Mouse (Mus musculus): ENCODE results near the gene Hexim1.

Gene Hexim1

DNA sequence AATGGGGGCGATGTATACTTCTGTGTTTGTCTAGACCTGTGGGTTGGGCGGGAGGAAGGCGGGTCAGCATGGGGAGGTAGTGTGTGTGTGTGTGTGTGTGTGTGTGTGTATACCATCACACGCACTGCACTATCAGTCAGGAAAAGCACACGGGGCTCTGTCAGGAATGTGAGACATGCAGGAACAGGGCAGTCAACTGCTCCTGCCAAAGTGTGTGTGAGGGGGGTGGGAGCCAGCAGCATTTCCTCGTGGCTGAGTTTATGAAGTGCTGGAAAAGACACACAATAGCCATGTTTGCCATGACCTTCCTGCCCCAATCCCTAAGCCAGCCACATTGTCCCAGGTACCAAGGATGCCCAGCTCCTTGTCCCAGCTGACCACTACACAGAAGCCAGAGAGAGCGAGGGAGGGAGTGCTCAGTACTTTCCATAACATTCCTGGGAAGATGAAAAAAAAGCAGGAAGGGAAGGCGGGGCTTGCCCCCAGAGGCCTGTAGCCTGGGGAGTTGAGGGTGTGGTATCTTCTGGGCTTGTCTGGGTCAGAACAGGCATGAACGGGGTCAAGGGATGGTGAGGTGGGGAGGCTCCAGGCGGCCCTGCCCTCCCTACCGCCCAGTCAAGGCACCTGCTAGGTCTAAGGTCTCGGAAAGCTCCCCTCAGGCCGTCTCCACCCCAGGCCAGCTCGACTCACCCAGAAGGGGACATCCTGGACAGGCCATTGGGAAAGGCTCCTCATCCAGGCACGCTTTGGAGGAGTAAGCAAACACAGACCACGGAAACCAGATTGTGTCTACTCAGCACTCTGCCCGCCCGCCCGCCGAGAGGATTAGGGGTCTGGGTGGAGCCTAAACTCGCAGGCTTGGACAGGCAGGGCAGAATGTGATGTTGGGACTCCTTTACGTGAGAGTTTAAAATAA lies 18.8 kb upstream of the Hexim1 start:
- no peak for DNase-seq (ENCODE audit: low spot score)

DNA sequence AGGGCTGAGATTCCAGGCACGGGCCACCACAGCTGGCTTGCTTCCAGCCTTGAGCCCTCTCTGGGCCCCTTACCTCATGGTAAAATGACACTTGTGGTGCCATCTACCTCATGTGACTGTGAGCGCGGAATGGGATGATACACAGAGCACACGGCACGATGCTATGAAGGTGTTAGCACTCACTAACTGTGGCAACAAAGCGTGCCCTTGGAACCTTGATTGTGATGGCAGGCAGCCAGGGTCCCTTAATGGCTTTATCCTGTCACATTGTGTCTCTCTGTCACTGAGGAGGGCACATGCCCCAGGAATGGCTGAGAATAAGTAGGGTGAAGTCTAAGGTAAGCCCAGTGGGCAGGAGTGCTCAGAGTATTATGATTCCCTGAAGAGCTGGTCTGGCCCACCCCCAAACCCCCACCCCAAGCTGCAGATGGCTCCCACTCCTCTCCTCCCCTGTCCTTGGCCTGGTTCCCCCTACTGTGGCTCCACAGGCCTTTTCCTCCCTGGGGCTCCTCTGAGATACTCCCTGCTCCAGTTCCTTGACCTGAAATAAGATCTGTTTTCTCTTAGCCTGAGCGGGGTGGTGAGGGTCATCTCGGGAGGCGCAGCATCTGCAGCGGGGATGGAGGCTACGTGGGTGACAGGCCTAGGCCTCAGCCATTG lies 17.4 kb upstream of the Hexim1 start:
- DNase-seq (ENCODE audit: low spot score): no peak

DNA sequence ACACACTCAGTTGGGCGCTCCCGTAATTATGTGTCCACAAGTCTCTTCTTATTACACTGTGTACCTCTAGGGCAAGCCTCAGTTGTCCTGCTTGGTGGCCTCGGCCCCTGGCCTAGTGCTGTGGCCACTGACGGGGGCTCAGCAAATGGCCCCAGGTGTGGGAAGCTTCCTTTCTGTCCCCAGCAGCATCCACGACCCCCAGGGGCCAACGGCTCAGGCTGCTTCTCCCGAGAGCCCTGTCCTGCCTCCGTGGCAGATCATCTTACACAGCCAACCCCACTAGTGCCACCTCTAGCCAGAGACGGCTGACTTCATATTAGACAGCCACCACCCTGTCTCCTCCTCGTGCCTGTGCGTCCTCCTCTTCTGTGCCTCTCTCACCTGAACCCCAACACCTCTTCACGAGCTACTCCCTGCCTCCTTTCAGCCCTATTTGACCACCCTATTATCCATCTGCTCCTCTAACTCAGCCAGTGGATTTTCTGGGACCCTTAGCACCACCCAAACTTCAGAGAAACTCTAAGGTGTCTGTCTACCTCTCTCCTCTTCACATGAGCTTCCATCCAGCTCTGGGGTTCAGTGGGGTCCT lies 16.6 kb upstream of the Hexim1 start:
- no peak for DNase-seq (ENCODE audit: low spot score)

DNA sequence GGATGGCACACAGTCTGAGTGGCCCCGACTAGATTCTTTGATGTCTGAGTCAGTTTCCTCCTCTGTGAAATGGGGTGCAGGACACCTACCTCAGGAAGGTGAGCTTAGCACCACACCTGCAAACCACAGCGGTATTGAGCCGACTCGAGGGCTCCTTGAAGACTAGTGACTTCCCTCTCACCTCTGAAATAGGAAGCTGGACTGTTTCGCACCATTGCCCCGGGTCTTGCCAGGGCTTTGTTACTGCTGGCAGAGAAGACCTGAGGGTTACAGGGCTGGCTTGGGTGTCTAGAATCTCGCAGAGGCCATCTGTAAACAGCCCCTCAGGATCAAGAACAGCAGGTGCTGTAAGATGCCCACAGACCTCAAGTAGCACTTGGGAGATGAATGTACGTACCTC lies 15.7 kb upstream of the Hexim1 start:
- no peak for DNase-seq (ENCODE audit: low spot score)

DNA sequence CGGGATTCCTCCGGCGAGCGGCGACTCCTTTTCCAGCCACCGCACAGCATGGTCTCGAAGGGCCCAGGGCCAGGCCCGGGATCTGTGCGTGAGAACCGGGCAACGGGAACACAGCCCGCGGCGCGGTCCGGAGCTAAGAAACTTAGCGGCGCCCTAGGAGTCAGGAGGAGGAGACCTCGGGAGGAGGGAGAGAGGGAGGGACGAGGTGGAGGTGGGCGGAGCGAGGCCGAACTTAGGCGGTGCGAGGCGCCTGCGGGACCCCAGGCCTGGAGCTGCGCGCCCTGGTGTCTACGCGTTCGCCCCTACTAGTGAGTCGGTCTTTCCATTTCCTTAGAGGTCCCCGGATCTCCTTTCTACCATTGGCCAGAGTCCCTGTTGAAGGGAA lies 14.6 kb upstream of the Hexim1 start, which contains the start of the genes Plcd3 and Acbd4:
Gene Plcd3 (minus strand): TSS at position 178 of the 385 bp plus-strand sequence.
Gene Acbd4 (plus strand): TSS at position 202 of the 385 bp plus-strand sequence.
- DNase-seq (ENCODE audit: low spot score): peak; percentile 64

DNA sequence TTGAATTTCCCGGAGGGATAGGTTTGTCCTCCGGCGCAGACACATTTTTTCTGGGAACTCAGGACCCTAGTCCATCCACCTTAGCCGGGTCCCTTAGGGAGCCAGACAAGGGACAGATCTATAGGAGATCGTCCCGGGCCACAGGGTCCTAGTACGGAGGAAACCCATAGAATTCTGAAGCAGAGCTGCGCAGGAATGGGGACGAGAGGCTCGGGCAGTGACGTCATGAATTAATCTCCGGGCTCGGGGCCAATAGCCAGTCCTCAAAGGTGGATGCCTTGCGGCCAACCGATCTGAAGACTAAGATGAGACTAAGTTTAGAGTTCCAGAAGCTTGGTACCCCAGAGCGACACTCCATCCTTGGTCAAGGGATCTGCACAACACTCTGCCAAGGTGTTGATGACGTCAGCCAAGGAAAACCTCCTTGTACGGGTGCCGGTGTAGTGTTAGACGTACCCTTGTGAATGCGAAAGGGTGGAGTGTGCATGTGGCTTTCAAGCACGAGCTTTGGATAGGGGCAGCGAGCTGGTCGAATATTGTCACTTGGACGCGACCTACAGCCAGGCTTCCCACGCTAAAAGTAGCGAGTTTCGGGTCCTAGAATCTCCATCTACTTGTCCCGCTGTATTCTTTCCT lies 14.0 kb upstream of the Hexim1 start:
- peak; percentile 69 for DNase-seq (ENCODE audit: low spot score)

DNA sequence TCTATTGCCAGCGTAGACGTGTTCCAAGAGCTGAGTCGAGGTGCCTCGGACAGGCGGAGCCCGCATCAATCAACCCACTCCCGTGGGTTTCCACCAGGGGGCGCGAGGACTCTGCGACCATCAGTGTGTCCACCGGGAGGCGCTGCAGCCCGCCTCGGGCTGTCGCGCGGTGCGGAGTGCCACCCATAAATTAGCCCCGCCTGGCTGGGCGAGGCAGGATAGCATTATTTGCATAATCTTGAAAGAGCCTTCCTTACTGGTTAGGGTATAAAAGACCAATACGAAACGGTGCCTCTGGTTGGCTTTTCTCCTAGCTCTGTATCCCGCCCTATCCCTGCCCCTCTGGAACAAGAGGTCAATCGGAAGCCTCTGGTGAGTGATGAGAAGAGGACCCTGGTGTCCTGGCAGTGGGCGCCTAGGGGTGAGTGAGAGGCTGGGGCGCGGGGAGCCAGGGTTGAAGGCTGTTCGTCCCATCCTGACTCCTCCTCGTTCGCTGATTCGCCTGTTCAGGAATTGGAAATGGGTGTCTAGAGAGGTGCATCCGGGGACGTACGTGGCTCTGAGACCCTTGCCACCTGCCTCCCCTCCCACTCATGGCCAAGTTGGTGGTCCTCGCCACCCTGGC lies 13.2 kb upstream of the Hexim1 start:
- peak; percentile 97 for DNase-seq (ENCODE audit: low spot score)

DNA sequence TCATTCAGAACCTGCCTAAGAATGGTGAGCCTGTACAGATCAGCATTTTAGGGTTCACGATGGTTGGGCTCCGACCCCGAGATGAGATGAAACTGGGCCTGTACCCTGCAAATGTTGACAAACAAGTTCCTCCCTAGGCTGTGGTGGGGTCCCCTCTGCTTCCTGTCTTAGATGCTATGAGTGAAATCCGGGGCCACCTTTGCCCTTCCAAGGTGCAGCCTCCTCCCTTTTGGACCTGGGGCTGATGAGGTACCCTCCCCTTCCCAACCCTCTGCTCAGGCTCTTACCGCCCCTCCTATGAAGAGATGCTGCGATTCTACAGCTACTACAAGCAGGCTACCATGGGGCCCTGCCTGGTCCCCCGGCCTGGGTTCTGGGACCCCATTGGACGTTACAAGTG lies 12.4 kb upstream of the Hexim1 start:
- no peak for DNase-seq (ENCODE audit: low spot score)

DNA sequence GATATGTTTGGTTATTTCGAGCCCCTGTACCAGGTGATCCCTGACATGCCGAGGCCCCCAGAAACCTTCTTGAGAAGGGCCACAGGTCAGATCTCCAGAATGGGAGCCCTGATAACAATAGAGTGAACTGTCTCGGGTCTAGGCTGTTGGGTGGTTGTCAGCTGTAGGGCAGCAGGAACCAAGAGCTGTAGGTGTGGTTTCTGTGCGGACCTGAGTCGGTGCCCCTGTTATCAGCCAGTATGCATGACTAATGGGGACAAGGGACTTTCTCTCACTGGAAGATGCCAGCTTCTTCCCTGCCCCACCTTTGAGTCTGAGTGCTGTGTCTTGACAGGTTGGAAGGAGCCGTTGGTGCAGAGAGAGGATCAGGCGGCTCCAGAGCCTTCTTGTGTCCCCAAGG lies 11.6 kb upstream of the Hexim1 start:
- peak; percentile 80 for DNase-seq (ENCODE audit: low spot score)

DNA sequence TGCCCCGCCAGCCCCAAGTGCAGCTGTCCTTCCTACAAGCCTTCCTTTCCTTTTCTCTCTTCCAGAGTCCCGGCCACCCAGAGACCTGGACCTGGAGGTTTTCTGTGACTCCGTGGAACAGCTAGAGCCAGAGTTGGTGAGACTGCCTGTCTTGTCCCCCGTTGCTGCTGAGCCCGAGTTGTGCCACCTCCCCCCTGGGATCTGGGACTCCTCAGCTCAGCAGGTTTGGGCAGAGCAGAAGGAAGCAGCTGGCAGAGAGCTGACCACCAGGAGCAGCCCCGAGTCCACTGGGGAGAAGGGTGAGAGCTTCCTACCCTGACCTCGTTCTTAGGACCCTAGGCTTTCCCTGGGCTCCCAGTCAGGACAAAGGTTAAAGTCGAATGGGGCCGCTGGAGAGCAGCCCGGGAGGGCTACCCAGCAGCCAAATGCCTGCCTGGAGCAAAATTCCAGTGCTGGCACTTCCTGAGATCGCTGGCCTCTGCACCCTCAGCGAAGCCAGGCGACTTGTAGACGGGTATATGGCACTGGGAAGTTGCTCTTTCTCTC lies 10.8 kb upstream of the Hexim1 start:
- no peak for DNase-seq (ENCODE audit: low spot score)

DNA sequence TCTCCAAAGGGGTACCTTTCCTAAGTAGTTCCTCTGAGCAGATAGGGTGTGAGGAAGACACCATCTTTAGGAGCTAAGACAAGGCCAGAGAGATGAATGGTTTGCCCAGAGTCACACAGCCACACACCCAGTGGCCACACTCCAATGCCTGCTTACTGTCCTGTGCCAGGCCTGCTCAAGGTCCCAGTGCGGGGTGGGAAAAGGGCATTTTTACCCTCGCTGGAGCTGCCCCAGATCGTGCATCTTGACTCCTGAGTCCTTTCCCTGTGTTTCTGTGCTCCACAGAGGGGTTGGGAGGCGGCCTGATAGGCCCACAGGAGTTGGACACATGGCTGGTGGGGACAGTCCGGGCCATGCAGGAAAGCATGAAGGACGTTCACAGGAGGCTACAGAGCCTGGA lies 10.2 kb upstream of the Hexim1 start:
- no peak for DNase-seq (ENCODE audit: low spot score)

DNA sequence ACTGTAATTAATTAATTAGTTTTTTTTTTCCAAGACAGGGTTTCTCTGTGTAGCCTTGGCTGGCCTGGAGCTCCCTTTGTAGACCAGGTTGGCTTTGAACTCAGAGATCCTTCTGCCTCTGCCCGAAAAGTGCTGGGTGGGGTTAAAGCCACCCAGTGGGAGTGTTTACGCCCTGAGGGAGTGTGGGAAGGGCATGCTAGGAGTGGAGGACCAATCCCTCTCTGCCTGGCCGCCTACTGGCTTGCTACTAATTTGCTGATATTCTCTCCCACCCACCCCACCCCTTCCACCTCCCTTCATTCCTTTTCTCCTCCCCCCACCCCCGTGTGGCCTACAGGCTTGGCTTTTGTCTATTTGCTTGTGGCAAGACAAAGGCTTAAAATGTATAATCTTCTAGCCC lies 9.6 kb upstream of the Hexim1 start:
- DNase-seq (ENCODE audit: low spot score): peak; percentile 62

DNA sequence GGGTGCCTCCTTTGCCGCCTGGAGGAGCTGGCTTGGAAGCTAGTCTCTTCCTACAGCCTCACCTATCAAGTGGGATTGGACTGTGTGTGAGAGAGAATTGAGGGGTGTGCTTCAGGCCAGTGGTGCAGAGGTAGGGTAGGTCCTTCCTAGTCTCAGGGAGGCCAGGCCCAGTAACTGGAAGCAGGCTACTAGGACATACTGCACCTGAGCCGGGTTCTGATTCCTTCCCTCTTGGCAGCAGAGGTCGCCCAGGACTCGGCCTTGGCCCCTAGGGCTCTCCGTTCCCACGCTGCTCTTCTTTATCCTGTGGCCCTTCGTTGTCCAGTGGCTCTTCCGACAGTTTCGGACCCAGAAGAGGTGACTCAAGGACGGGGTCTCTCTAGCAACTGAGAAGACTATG lies 4.7 kb upstream of the Hexim1 start:
- no peak for DNase-seq (ENCODE audit: low spot score)

DNA sequence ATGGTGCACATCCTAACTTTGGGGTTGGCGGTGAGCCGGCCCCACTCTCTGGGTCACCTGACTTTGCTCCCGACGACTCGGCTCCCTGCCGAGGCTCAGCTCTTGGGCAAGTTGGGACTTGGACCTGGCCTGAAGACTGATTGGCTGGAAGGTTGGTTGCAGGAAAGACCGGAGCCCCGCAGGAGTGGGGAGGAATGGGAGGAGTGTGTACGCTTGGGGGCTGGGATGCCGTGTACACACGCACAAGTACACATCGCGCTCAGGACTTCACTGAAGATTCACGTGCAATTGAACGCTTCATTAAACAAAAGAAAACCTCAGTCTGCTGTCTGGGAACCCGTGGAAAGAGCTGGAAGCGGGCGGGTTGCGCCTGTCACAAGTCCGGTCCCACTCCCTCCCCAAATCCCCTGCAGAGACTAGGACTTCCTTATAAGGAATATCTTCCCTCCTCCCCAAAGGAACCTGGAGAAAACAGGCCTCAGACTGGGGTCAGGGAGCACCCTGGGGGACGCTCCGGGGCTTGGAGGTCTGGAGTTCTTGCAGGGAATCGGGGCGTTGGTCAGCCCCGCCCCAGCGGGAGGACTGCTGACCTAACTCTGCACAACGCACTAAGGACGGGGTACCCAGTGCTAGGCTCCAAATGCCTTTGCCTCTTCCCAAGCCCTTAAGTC lies 4.0 kb upstream of the Hexim1 start:
- DNase-seq (ENCODE audit: low spot score): no peak

DNA sequence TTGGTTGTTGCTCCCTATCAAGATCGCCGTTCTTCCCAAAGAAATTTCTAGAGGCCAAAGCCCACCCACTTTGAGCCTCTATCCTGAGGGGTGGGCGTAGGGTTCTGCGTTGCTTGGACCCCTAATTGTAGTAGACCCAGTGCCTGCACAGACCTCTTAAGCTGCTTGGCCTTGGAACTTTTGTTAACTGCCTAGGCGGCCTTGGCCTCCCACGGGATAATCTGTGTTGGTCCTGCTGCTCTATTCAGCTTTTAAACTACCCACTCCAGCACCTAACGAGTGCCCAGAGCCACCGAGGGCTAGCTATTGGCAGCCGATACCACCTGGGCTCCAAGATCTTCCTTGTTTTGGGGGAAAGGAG lies 3.5 kb upstream of the Hexim1 start:
- no peak for DNase-seq (ENCODE audit: low spot score)

DNA sequence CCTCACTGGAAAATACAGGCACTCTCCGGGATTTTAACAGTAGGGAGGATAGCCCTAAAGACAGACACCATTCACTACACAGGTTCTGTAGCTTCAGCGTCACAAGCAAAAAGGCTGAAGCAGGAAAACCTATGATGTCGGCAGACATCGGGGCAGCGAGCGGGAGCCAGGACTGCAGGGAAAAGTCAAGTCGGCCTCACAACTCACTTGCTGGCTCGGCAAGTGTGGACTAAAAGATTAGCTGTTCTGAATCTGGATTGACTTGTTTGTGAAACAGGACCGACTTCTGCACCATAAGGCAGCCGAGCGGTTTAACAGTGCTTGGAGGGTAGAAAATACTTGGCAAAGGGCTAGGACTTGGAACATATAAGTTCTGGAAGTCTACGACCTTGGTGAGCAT lies 3.0 kb upstream of the Hexim1 start:
- no peak for DNase-seq (ENCODE audit: low spot score)

DNA sequence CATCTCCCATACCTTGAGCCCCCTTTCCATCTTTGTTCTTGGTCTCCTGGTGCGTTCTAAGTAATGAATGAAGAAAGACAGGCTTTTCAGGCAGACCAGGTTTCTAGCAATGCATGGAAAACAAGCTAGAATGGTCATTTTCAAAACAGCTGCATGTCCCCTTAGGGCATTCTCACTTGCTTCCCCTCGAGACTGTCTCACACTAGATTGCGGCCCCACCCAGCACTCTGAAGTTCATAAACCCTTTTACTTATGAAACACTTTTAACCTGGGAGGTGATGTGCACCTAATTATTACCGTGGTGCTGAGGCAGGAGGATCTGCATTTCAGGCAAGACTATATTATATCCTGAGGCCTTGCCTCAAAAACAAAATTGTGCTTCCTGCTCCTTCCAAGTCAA lies 2.3 kb upstream of the Hexim1 start:
- no peak for DNase-seq (ENCODE audit: low spot score)

DNA sequence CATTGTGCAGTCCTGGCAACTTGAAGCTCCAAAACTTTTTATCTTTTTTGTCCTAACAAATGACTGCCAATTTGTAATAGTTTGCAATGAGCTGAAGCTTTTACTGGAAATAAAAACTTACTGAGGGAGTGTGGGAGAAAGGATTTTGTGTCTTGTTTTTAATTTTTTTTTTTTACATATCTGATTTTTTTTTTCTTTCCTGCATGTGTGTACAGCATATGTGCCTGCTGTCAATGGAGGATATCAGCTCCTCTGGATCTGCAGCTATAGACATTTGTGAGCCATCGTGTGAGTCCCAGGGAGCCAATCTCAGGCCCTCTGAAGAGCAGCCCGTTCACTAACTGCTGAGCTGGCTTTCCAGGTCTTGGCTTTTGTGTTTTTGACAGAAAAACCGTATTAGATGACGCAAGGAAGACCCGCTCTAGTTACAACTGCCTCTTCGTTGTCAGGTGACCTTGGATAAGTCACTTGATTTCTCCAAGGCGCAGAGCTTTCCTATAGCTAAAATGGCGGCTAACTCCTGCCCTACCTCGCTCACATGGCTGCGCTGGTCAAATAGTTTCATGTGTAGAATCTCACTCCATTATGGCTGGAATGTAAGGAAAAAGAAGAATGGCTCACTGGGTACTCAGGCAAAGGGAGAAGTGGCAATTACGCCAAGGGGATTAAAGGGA lies 1.6 kb upstream of the Hexim1 start:
- DNase-seq (ENCODE audit: low spot score): no peak

DNA sequence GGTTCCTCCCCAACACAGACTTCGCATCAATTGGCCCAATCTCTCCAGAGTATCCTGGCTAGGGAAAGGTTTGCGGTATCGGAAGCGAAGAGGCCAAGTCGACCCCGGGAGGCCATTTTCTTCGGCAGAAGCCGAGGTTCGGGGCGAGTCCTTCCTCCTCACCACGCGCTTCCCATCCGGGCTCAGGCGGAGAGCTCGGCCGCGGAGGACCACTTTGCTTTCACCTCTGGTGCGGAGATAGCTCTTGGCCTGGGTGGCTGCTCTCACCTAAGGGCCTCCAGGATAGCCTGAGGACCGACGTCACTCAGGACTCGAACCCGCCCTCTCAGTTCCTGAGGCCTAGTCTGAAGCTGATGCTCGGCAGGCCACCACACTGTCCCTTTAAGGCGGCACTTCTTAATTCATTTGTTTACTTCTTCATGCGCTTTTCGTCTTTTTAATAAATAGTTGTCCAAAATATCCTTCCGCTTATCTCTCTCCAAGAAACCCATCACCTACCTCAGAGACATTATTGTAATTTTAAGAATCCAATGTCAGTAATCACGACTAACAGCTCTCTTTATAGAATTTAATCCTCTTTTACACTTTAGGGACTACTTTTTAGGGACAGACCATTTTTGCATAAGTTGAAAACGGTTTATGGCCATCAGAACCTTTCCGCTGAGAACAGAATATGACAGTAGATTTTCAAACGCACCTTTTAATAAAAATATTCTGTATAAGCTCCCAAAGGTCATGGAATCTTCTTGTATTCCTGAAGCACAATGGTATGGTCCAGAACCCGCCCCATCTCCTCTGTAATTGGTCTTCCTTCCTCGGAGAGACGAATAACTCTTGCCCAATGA lies 646 bp upstream of the Hexim1 start:
- peak; percentile 82 for DNase-seq (ENCODE audit: low spot score)
